14 mouse cellular contexts compared by ENCODE assay signal in the genomic region with DNA sequence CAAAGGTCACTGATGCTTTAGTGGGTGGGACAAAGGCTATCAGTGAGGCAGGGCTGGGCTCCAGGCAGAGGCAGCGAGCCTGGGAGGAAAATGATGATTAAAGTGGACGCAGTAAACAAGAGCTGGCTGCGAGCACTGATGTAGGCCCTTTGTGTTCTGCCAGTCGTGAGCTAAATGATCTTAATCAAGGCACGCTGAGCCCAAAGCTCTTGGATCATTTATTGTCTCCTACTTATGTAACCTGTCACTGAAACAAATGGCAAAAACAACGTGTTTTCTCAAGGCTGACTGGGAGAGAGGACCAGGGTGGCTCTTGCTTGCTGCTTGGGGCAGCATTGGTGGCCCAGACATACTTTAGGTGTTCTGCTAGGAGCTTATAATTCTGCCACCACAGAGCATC.
"Had no signal": no experiment of that assay in that cellular context is flagged by ENCODE, and none has a peak within 500 bp of the region (broad histone marks: within the 10 kb centered on the region; RNA-seq: fewer than 3 reads in every experiment).

No protein-coding gene starts in this region.

- H3K27me3 ChIP-seq: kidney, embryonic 15.5 days; limb, embryonic 15.5 days; liver, embryonic 12.5 days; midbrain, embryonic 13.5 days; neural tube, embryonic 15.5 days had no signal

- H3K9me3 ChIP-seq: kidney, embryonic 15.5 days; limb, embryonic 15.5 days; liver, embryonic 12.5 days; midbrain, embryonic 13.5 days; neural tube, embryonic 15.5 days had no signal

- H3K9ac ChIP-seq: kidney, embryonic 15.5 days; limb, embryonic 15.5 days; liver, embryonic 12.5 days; lung, embryonic 14.5 days; midbrain, embryonic 13.5 days; neural tube, embryonic 15.5 days had no signal

- H3K4me2 ChIP-seq: kidney, embryonic 15.5 days; limb, embryonic 15.5 days; liver, embryonic 12.5 days; lung, embryonic 14.5 days; midbrain, embryonic 13.5 days; neural tube, embryonic 15.5 days had no signal

- H3K4me3 ChIP-seq: kidney, embryonic 15.5 days; left cerebral cortex, adult 2 months; limb, embryonic 15.5 days; liver, embryonic 12.5 days; midbrain, embryonic 13.5 days; myocyte; neural tube, embryonic 15.5 days had no signal

- H3K4me1 ChIP-seq: kidney, embryonic 15.5 days; limb, embryonic 15.5 days; liver, embryonic 12.5 days; neural tube, embryonic 15.5 days had no signal

- H3K27ac ChIP-seq: kidney, embryonic 15.5 days; left cerebral cortex, adult 2 months; limb, embryonic 15.5 days; liver, embryonic 12.5 days; midbrain, embryonic 13.5 days; neural tube, embryonic 15.5 days had no signal

- H3K36me3 ChIP-seq: kidney, embryonic 15.5 days; limb, embryonic 15.5 days; liver, embryonic 12.5 days; midbrain, embryonic 13.5 days; neural tube, embryonic 15.5 days had no signal

- DNase-seq: lung, postnatal 10 days; lung, postnatal 4 days; right cerebral cortex, postnatal 4 days; spleen, adult 18-20 months; thymus, adult 18-20 months; thymus, postnatal 14 days had no signal

- ATAC-seq: liver, embryonic 12.5 days; midbrain, embryonic 13.5 days had no signal
